Mouse (Mus musculus) small intestine, adult 2 months (tissue): ENCODE measurements around the gene Sec16a. TPM values are rescaled to one million over a fixed set of nuclear protein-coding genes. Genes with fewer than 3 reads are reported as not detected.

Source experiments
- H3K27ac ChIP-seq: fragments of 200-500 bp; 2 replicates; pipeline ENCODE4 v1.5.1; 2012; ENCODE audit warnings: low read depth, low read length, control low read depth, inconsistent platforms; ENCODE audit not compliant: insufficient read depth
- H3K27me3 ChIP-seq: fragments of 200-500 bp; 2 replicates; pipeline ENCODE4 v1.6.1; 2012; ENCODE audit warnings: mild to moderate bottlenecking, moderate library complexity, low read length, inconsistent platforms; ENCODE audit not compliant: control insufficient read depth, insufficient read depth
- H3K36me3 ChIP-seq: fragments of 200-500 bp; 2 replicates; pipeline ENCODE4 v1.6.1; 2012; ENCODE audit warnings: mild to moderate bottlenecking, low read length, control low read depth, inconsistent platforms; ENCODE audit not compliant: control insufficient read depth, insufficient read depth
- H3K4me1 ChIP-seq: fragments of 200-500 bp; 2 replicates; pipeline ENCODE4 v1.6.1; 2012; ENCODE audit warnings: low read length, inconsistent platforms, mixed read lengths; ENCODE audit not compliant: control insufficient read depth, insufficient read depth, insufficient read length
- H3K4me3 ChIP-seq: fragments of 200-500 bp; 2 replicates; pipeline ENCODE4 v1.5.1; 2012; ENCODE audit warnings: low read depth, mild to moderate bottlenecking, control low read depth, inconsistent platforms, low read length, moderate library complexity
- CTCF ChIP-seq: fragments of 200-500 bp; IDR thresholded peaks from 2 replicates; pipeline ENCODE4 v1.5.1; 2012; ENCODE audit warnings: low read depth, mild to moderate bottlenecking, control low read depth, inconsistent platforms, low read length, moderate library complexity, mixed read lengths; ENCODE audit not compliant: insufficient replicate concordance, insufficient read length; ENCODE audit errors: extremely low read depth
- POLR2A ChIP-seq: fragments of 200-500 bp; IDR thresholded peaks from 2 replicates; pipeline ENCODE4 v1.6.1; 2012; ENCODE audit warnings: low read depth, mild to moderate bottlenecking, control low read depth, inconsistent platforms, low read length, moderate library complexity
- WGBS: fragments of 180-500 bp; shearing (Covaris S2); methylation state at CpG from one replicate; pipeline ENCODE4 v1.1.7; 2018; 5-methylcytosine and 5-hydroxymethylcytosine counted together
- polyA plus RNA-seq: library from polyadenylated mRNA; depleted of rRNA; stranded (reverse); fragments of >200 nt; gene quantifications from 2 replicates; pipeline ENCODE4 v1.2.3, GENCODE M21; 2012

Gene Sec16a
- polyA plus RNA-seq, 1 experiment: 105 TPM

DNA sequence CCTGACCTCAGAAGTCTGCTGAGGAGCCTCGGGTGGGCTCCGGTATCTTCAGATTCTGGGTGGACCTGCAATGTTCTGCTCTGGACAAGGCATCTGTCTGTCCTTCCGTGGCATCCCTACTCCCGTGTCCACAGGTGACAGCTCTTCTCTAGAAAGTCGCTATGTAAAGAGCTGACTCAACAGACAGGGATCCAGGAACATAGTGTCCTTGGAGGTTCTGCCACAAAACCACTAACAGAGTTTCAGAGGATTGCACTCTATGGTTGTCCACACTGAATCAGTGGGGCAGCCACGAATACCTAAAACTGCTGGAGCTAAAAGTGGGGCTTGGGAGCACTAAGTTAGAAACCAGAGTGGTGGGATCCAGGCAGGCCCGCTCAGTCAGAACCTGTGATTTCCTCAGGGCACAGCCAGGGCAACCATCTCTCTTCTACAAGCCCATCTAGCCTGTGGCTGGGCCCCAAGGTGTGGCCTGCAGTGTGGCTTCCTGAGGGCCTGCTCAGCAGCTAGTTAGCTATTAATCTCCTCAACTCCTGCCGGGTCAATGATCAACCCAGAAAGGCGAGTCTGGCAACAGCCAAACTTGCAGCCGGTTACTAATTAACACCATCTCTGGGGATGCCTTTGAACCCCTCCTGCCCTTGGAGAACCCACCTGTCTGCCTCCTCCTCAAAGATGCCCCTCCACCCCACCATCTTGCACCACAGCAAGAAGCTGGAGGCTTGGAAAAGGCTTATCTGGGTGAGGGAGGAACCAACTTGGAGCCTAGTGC lies 36.9 kb upstream of the Sec16a start:
- Histone ChIP-seq H3K27ac (peak overlapping the region; percentile 61), H3K36me3 (peaks cover 36% of the 10 kb centered on the region), H3K4me3 (no peak overlapping the region), H3K4me1 (peaks cover 51% of the 10 kb centered on the region), H3K27me3 (no peaks in the 10 kb centered on the region)
- WGBS: 28% methylated on average over 10 of the region's 10 CpGs
- TF ChIP-seq CTCF (no peak), POLR2A (no peak; the same call in 1 of the 2 replicates)

DNA sequence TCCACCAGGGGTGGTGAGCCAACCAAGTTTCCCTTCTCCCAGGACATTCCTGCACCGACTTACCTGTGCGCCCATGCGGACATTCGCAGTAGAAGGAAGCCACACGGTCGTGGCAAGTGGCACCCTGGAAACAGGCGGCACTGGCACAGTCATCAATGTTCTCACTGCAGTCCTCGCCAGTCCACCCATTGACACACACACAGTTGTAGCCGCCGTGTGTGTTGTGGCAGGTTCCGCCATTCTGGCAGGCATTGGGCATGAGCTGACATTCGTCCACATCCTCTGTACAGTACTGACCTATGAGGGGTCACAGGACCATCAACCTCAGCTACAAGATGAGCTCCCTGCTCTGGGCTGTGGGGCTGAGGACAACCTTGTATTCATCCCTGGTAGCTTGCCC lies 35.9 kb upstream of the Sec16a start:
- H3K27ac ChIP-seq: no peak overlapping the region
- WGBS: 93% methylated on average over 12 of the region's 12 CpGs
- TF ChIP-seq POLR2A: no peak
- TF ChIP-seq CTCF: no peak
- H3K27me3 ChIP-seq: no peaks in the 10 kb centered on the region
- no peak overlapping the region for H3K4me3 ChIP-seq
- H3K36me3 ChIP-seq: peaks cover 46% of the 10 kb centered on the region
- H3K4me1 ChIP-seq: peaks cover 44% of the 10 kb centered on the region

DNA sequence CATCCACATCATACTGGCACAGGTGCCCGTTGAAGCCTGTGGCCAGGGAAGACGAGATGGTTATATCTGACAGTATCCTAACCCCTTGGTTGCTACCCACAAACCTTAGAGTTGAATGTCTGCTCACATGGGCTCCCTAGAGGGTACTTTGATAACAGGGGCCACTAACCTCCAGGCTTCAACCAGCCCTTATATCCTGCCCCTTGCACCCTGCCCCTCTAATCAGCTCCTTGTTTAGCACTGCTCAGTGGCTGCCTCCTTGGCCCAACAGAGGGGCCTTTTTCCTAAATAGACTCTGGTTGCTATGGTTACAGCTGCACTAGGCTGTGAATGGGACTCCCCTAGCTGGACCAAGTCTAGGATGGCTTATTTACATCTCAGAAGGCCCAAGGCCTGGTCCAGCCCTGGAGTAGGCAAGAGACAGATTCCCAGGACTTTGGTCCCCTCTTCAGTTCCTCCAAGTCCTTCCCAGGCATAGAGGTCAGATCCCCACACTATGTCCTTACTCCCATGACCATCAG lies 33.7 kb upstream of the Sec16a start:
- WGBS: 87% methylated on average over 2 of the region's 2 CpGs
- Histone ChIP-seq H3K4me3 (no peak overlapping the region), H3K27me3 (no peaks in the 10 kb centered on the region), H3K27ac (no peak overlapping the region), H3K4me1 (peaks cover 30% of the 10 kb centered on the region), H3K36me3 (peaks cover 53% of the 10 kb centered on the region)
- no peak for TF ChIP-seq POLR2A
- no peak for TF ChIP-seq CTCF

GRCm38 (mm10) chr2:26477911-26478310 lies 32.9 kb upstream of the Sec16a start:
- H3K36me3 ChIP-seq: peaks cover 60% of the 10 kb centered on the region
- no peak for TF ChIP-seq CTCF
- no peak for TF ChIP-seq POLR2A
- H3K27me3 ChIP-seq: no peaks in the 10 kb centered on the region

GRCm38 (mm10) chr2:26475505-26476430 lies 30.8 kb upstream of the Sec16a start:
- peaks cover 2% of the 10 kb centered on the region; the same call in 1 of the 2 replicates for H3K4me1 ChIP-seq
- H3K27ac ChIP-seq: peak overlapping the region; percentile 55
- H3K36me3 ChIP-seq: peaks cover 71% of the 10 kb centered on the region
- no peak overlapping the region for H3K4me3 ChIP-seq
- TF ChIP-seq CTCF (no peak), POLR2A (no peak)
- no peaks in the 10 kb centered on the region for H3K27me3 ChIP-seq
- 79% methylated on average over 13 of the region's 13 CpGs for WGBS

More at GRCm38 (mm10) chr2:26477911-26478310, 32.9 kb upstream of the Sec16a start:
- 96% methylated on average over 7 of the region's 7 CpGs for WGBS
- Histone ChIP-seq H3K4me1 (peaks cover 21% of the 10 kb centered on the region), H3K4me3 (no peak overlapping the region), H3K27ac (no peak overlapping the region)

DNA sequence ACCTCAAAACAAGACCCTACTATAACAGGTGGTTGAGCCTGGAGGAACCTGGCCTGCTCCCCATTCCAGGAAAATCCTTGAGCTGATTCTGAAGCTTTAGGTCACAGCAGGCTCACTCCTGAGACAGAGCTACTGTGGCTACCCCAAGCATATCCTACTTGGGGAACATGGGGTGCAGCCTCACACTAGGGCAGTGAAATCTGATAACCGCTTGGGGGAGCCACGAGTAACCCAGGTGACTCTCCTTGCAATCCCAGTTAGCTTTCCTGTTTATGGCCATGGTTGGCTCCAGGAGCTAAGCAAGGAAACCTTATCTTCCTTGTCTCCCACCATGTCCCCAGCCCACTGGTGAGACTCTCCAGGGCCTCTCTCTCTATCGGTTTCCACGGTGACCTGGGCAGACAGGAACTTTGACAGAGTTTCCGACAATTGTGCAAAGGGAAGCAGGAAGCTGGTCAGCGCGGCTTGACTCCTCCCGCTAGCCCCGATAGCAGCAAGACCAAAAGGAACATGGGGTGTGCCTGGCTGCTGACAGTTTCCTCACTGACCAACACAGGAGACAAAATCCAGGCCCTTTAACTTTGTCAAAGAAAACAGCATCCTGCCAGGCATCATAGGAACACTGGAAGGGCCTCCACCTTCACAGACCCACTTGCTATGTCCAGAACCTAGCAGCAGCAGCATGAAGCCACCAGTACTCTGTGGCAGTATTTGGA lies 29.9 kb upstream of the Sec16a start:
- Histone ChIP-seq H3K27ac (peak overlapping the region; percentile 55), H3K4me3 (no peak overlapping the region), H3K36me3 (peaks cover 77% of the 10 kb centered on the region), H3K27me3 (no peaks in the 10 kb centered on the region), H3K4me1 (peaks cover 2% of the 10 kb centered on the region; the same call in 1 of the 2 replicates)
- 44% methylated on average over 9 of the region's 9 CpGs for WGBS
- no peak for TF ChIP-seq POLR2A
- peak; percentile 26; the same call in 1 of the 2 replicates for TF ChIP-seq CTCF
